Mouse (Mus musculus) E14TG2a.4 (cell line): ENCODE results near the gene Plekhm2.

Experiments used
- CTCF ChIP-seq: conservative IDR thresholded peaks from 2 replicates; pipeline ENCODE4 v1.5.1; 2014; ENCODE audit warnings: low read length
- NANOG ChIP-seq: IDR thresholded peaks from 2 replicates; pipeline ENCODE4 v1.6.1; 2014; ENCODE audit warnings: borderline replicate concordance, low read length, mixed read lengths
- POU5F1 ChIP-seq: IDR thresholded peaks from 2 replicates; pipeline ENCODE4 v1.6.1; 2014; ENCODE audit warnings: low read length, borderline replicate concordance

GRCm38 (mm10) chr4:141576404-141576803, 88.3 kb downstream of the Plekhm2 start:
- TF ChIP-seq NANOG: no peak
- TF ChIP-seq CTCF: no peak
- no peak for TF ChIP-seq POU5F1
